ENCODE assay signal across 1 mouse cellular context in genomic region chr17:56254695-56255094, GRCm38 (mm10).
TF ChIP-seq lines count a peak whose summit lies in the region.

No protein-coding gene starts in this region.

TF ChIP-seq in MEL, 35 proteins besides CTCF, POLR2A, EP300 and RAD21:
- TF ChIP-seq NELFE (IDR thresholded peaks at IDR 0.05; ENCODE audit: low read depth, low read length) (no peak), ELF1 (IDR thresholded peaks at IDR 0.05; ENCODE audit: low read depth, low read length) (no peak), ETS1 (IDR thresholded peaks at IDR 0.05; ENCODE audit: low read depth, low read length) (no peak), MEF2A (IDR thresholded peaks at IDR 0.05; ENCODE audit: extremely low read depth, insufficient replicate concordance, low read depth, low read length, poor library complexity, severe bottlenecking) (no peak), MAFK (IDR thresholded peaks at IDR 0.05; ENCODE audit: borderline replicate concordance, low read depth, low read length) (no peak), MXI1 (IDR thresholded peaks at IDR 0.05; ENCODE audit: low read depth, low read length) (no peak), BHLHE40 (IDR thresholded peaks at IDR 0.05; ENCODE audit: borderline replicate concordance, low read depth, low read length) (no peak), ZC3H11A (IDR thresholded peaks at IDR 0.05; ENCODE audit: low read depth, low read length) (no peak), ZKSCAN1 (IDR thresholded peaks at IDR 0.05; ENCODE audit: low read depth, low read length) (no peak), TCF12 (IDR thresholded peaks at IDR 0.05; ENCODE audit: low read depth, low read length) (no peak), MAZ (IDR thresholded peaks at IDR 0.05; ENCODE audit: low read depth, low read length) (no peak), RCOR1 (IDR thresholded peaks at IDR 0.05; ENCODE audit: low read depth, low read length) (no peak)
